ENCODE assay signal across 8 mouse cellular contexts in the genomic region with DNA sequence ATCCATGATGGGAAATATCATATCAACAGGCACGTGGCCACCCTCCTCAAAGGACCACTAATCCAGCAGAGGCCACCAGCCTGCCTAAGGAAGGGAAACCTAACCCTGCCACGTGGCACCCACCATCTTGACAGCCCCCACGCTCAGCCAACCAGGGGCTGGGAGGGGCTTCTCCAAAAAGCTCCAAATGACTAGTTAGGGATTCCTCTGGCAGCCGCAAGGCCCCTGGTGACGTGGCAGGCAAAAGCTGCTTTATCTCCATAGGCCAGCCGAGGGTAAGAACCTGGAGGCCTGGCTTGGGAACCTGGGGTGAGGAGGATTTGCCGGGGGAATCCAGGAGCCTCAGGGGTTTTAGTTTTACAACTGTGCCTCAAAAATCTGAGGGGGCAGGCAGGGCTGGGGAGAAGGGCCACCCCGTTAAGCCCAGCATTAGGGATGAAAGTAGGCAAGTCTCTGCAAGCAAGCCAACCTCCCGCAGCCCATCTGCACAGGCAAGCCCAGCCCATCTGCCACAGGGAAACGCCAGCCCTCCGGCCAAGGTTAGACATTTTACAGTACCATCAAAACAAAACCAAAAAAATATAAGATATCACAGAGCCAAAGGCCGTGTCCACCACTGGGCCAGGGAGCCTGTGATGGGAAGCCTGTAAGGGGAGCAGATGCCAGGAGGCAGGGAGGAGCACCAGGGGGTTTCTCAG. TPM values are rescaled to one million over a fixed set of nuclear protein-coding genes. Genes with fewer than 3 reads are reported as not detected.
A peak's percentile ranks its signal among the peaks of the same experiment; 100 is the strongest.
DNase-seq lines count a peak whose midpoint lies in the region; ATAC-seq and TF ChIP-seq lines count a peak whose summit lies in the region.

No protein-coding gene starts in this region.

- 6% methylated on average over 12 of the region's 12 CpGs for WGBS in intestine, embryonic 15.5 days
- WGBS in lung, postnatal 0 days = 8% methylated on average over 12 of the region's 12 CpGs
- 8% methylated on average over 12 of the region's 12 CpGs for WGBS in stomach, embryonic 15.5 days

- no peak for TF ChIP-seq CTCF in lung, postnatal 0 days (IDR thresholded peaks at IDR 0.05)

- no peak for ATAC-seq in intestine, embryonic 15.5 days
- ATAC-seq in lung, postnatal 0 days = no peak
- no peak for ATAC-seq in stomach, embryonic 15.5 days (ENCODE audit: insufficient read depth, low FRiP score, low read depth)

- H3K9me3 ChIP-seq in intestine, embryonic 15.5 days = no peaks in the 10 kb centered on the region
- H3K9me3 ChIP-seq in lung, postnatal 0 days (ENCODE audit: low read length) = no peaks in the 10 kb centered on the region
- no peaks in the 10 kb centered on the region for H3K9me3 ChIP-seq in stomach, embryonic 15.5 days

- peaks cover 49% of the 10 kb centered on the region for H3K4me1 ChIP-seq in intestine, embryonic 15.5 days (replicated peaks)
- peaks cover 27% of the 10 kb centered on the region for H3K4me1 ChIP-seq in lung, postnatal 0 days (ENCODE audit: insufficient read depth, low read depth, low read length)
- H3K4me1 ChIP-seq in stomach, embryonic 15.5 days = peaks cover 43% of the 10 kb centered on the region

- H3K27ac ChIP-seq in intestine, embryonic 15.5 days = peak overlapping the region; percentile 88
- H3K27ac ChIP-seq in lung, postnatal 0 days (ENCODE audit: low read length) = peak overlapping the region; percentile 93
- H3K27ac ChIP-seq in stomach, embryonic 15.5 days = peak overlapping the region; percentile 93

- H3K27me3 ChIP-seq in intestine, embryonic 15.5 days (replicated peaks) = no peaks in the 10 kb centered on the region
- H3K27me3 ChIP-seq in lung, postnatal 0 days (replicated peaks; ENCODE audit: insufficient read depth, low read length) = no peaks in the 10 kb centered on the region
- H3K27me3 ChIP-seq in stomach, embryonic 15.5 days (replicated peaks) = no peaks in the 10 kb centered on the region

- DNase-seq in adrenal gland, postnatal 10 days = peak; percentile 51
- DNase-seq in cerebellum, adult 9-11 months = peak; percentile 74
- DNase-seq in gastrocnemius, postnatal 14 days = peak; percentile 62
- peak; percentile 63 for DNase-seq in lung, postnatal 0 days (ENCODE audit: low spot score)
- DNase-seq in right cerebral cortex, adult 18-20 months = no peak
- no peak for DNase-seq in left cerebral cortex, adult 18-20 months (ENCODE audit: low spot score in 2 of 2)

- peak overlapping the region; percentile 70 for H3K4me2 ChIP-seq in intestine, embryonic 15.5 days (replicated peaks)
- H3K4me2 ChIP-seq in lung, postnatal 0 days (replicated peaks; ENCODE audit: low read depth, low read length) = peak overlapping the region; percentile 73
- H3K4me2 ChIP-seq in stomach, embryonic 15.5 days = peak overlapping the region; percentile 76

- no peak for TF ChIP-seq EP300 in lung, postnatal 0 days (IDR thresholded peaks at IDR 0.05)

- intact Hi-C loops in gastrocnemius, postnatal 14 days (cut with DNase I; ENCODE audit: low total_unique reads) = no loop called here

- peaks cover 28% of the 10 kb centered on the region for H3K36me3 ChIP-seq in intestine, embryonic 15.5 days
- peaks cover 26% of the 10 kb centered on the region; the same call in 1 of the 2 replicates for H3K36me3 ChIP-seq in lung, postnatal 0 days (ENCODE audit: insufficient read depth, low read length)
- H3K36me3 ChIP-seq in stomach, embryonic 15.5 days = peaks cover 29% of the 10 kb centered on the region

- H3K4me3 ChIP-seq in intestine, embryonic 15.5 days (replicated peaks) = peak overlapping the region; percentile 64
- H3K4me3 ChIP-seq in lung, postnatal 0 days (ENCODE audit: low read depth, low read length) = peak overlapping the region; percentile 68
- H3K4me3 ChIP-seq in stomach, embryonic 15.5 days (replicated peaks) = peak overlapping the region; percentile 68

- H3K9ac ChIP-seq in intestine, embryonic 15.5 days = peak overlapping the region; percentile 77
- peak overlapping the region; percentile 75 for H3K9ac ChIP-seq in lung, postnatal 0 days (replicated peaks; ENCODE audit: low read depth)
- peak overlapping the region; percentile 87 for H3K9ac ChIP-seq in stomach, embryonic 15.5 days

RNA-seq across cellular contexts. Expression of gene Serpinh1, which starts 1.8 kb away (rescaled TPM):
- total RNA-seq in adrenal gland, postnatal 10 days (2021) = 100 to 1,000 TPM; 331 to 363 TPM
- 100 to 1,000 TPM; 190 to 248 TPM for total RNA-seq in gastrocnemius, postnatal 14 days (2021)
- polyA plus RNA-seq in intestine, embryonic 15.5 days (2015; fragmentation: Nextera tagmentation; extraction: Ambion mirVana) = 1,021 and 1,056 TPM in 2 replicates
- polyA plus RNA-seq in lung, postnatal 0 days (2015; fragmentation: Nextera tagmentation; extraction: Ambion mirVana) = 579 and 666 TPM in 2 replicates
- polyA plus RNA-seq in stomach, embryonic 15.5 days (2015; fragmentation: Nextera tagmentation; extraction: Ambion mirVana) = 1,174 and 1,300 TPM in 2 replicates
- 10 to 100 TPM; 20.2 to 23.6 TPM for total RNA-seq in left cerebral cortex, adult 18-20 months (2021)

RNA-seq across cellular contexts. Expression of gene Gdpd5, which starts 30.0 kb away (rescaled TPM):
- total RNA-seq in adrenal gland, postnatal 10 days (2021) = 10 to 100 TPM; 11.5 to 16.6 TPM
- total RNA-seq in gastrocnemius, postnatal 14 days (2021) = 1 to 10 TPM; 7.4 to 8.5 TPM
- polyA plus RNA-seq in intestine, embryonic 15.5 days (2015; fragmentation: Nextera tagmentation; extraction: Ambion mirVana) = 15.4 and 15.9 TPM in 2 replicates
- 18.7 and 18.8 TPM in 2 replicates for polyA plus RNA-seq in lung, postnatal 0 days (2015; fragmentation: Nextera tagmentation; extraction: Ambion mirVana)
- polyA plus RNA-seq in stomach, embryonic 15.5 days (2015; fragmentation: Nextera tagmentation; extraction: Ambion mirVana) = 18.4 and 18.8 TPM in 2 replicates
- 10 to 100 TPM; 29.0 to 34.2 TPM for total RNA-seq in left cerebral cortex, adult 18-20 months (2021)

Comparison
In these comparisons a context has a peak if more than half of its experiments do, and no peak if none do; other contexts are left out.
1. DNase-seq: peak in adrenal gland, postnatal 10 days (single experiment), cerebellum, adult 9-11 months (single experiment), gastrocnemius, postnatal 14 days (single experiment) and lung, postnatal 0 days (single experiment); none in right cerebral cortex, adult 18-20 months (single experiment) and left cerebral cortex, adult 18-20 months (0 of 2).
2. RNA of gene Serpinh1, which starts 1.8 kb away (total RNA-seq): 331 to 363 TPM in adrenal gland, postnatal 10 days and 190 to 248 TPM in gastrocnemius, postnatal 14 days; 20.2 to 23.6 TPM in left cerebral cortex, adult 18-20 months; every median in the first group is over 4 times any median in the second.
3. Peak in every context shown above with its lines, with median percentiles within 50 percentile points of each other: H3K27ac ChIP-seq, H3K4me2 ChIP-seq, H3K4me3 ChIP-seq and H3K9ac ChIP-seq.